Mouse (Mus musculus): ENCODE data around the gene 2310061I04Rik. TPM values are rescaled to one million over a fixed set of nuclear protein-coding genes. Genes with fewer than 3 reads are reported as not detected.
A peak's percentile ranks its signal among the peaks of the same experiment; 100 is the strongest.

Gene 2310061I04Rik
- polyA plus RNA-seq, 2 experiments from 2014 or later: 12.4 to 17.5 TPM

DNA sequence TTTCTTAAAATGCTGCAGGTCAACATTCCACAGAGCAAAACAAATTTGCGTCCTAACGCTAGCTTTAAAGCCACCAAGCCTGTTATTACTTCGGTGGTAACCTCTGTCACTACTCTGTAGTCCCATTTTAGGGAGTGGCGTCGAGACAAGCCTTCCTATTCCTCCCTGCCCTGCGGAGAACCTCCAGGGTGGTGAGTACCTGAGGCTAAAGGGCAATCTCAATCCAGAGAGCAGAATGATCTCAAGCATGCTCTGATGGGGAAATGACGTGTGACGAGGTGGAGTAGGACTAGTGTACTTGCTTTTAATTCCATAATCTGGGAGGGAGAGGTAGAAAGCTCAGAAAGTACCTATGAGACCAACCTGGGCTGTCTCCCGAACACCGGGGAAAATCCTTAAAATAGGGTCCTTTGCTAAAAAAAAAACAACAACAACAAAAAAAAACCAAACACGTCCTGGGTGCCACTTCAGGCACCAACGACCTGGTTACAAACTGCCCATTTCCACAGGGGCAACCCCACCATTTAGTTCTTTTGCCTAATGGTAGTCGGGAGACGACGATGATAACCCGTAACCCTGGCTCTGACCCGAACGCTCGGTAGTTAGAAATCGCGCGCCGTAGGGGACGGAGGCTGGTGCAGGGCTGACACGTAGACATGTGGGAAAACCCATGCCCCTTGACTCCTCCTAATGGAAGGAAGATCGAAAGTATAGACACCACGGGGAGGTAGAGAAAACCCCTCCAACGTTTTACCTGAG, 18.5 kb upstream of the 2310061I04Rik start:
- no peak for ATAC-seq

DNA sequence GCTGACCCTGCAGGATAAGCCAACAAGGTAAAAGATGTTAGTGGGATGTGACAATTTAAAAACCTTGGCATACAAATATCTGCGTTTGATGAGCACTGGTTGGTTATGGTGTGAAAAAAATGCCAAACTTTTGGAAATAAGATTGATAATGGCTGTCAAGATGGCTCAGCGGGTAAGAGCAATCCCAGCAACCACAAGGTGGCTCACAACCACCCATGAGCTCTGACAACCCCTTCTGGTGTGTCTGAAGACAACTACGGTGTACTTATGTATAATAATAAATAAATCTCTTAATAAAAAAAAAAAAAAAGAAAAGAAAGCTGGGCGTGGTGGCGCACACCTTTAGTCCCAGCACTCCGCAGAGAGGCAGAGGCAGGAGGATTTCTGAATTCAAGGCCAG, 17.7 kb upstream of the 2310061I04Rik start:
- ATAC-seq: no peak

DNA sequence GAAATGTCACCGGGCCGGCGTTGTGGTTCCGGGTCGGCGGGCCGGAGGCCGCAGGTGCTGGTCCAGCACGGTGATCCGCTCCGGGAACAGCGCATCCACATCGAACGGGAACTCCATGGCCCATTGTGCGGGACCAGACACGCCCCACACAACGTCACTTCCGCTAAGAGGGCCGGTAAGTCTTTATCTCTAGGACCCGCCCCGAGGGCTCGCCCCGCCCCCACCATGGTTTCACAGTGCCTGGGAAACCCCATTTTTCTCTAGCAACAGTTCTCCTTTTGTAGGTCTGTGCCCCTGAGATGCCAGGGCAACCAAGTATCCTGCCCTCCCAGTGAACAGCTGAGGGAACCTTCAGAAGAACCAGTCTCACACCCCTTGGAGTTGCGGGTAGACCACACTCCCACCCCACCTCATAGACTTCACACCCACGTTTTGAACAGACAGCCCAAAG, 12.7 kb upstream of the 2310061I04Rik start, which contains the start of gene Atat1:
Atat1 (minus strand) TSS at position 157 of the 451 bp plus-strand sequence.
- ATAC-seq: peak; percentile 91

DNA sequence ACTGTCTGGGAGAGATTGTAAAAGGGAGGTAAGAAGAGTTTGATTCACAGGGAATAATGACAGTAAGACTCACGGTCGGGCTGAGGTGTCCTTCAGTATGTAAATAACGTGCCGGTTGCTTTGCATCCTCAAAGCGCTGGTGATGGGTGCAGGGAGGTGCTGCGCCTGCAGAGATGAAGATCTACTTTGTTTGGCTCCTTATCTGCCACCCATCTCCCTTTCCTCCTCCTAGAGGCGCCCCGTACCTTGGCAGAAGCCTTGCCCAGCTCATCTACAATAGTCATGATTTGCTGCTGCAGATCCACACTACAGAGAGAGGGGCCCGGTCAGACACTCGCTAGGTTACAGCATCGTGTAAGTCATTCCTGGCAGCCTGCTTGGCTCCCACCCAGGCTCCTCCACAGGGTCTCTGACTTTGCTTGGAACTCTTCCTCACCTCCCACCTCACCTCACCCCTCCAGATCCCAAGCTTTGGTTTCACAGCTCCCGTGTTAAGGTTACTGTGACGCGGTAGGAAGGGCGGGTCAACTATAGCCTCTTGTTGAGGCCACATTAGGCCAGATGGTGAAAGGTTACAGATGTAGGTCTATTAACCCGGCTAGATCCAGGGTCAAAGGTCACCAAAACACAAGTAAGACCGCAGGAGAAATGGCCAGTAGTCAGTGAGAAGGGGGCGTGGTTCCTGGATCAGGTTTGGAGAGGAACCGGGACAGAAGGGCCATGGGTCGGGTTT, 12.1 kb upstream of the 2310061I04Rik start:
- ATAC-seq: peak; percentile 16

DNA sequence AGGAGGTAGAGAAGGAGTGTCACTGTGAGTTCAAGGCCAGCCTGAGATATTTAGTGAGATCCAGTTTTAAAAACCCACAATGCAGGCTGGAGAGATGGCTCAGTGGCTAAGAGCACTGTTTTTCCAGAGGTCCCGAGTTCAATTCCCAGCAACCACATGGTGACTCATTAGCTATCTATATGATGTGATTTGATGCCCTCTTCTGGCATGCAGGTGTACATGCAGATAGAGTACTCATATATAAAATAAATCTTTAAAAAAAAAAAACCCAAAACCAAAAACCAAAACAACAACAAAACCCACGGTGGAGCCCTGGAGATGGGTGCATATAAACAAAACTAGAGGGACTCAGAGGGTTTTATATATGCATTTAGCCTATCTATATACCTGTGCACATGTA, 10.4 kb upstream of the 2310061I04Rik start:
- ATAC-seq: no peak

DNA sequence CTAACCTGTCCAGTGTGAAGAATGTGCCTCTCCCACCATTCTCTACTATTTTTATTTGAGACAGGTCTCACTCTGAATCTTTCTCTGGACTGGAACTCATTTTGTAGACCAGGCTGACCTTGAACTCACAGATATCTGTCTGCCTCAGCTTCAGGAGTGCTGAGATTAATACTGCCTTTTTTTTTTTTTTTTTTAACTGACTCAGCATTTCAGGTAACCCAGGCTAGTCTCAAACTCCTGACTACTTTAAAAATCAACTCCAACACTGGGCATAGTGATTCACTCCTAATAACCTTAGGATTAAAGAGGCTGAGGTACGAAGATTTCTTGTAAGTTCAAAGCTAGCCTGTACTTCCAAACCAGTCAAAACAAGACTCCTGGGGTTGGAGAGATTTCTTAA, 8.4 kb upstream of the 2310061I04Rik start:
- ATAC-seq: no peak

DNA sequence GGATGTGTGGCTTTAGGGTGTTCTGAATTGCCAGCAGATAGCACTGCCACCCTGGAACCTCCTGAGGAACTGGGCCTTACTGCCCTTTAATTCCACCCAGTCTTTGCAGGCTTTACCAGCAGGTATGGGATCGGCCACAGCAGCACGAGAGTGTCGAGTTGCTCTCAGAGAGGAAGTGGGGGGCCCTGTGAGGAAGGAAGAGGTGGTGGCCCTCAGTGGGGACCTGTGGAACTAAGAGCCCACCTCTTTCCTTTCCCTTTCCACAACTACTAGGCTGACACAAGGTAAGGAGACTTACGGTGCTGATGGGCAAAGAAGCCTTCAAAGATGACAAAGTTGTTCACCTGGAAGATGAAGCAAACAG, 6.7 kb upstream of the 2310061I04Rik start:
- ATAC-seq: no peak

DNA sequence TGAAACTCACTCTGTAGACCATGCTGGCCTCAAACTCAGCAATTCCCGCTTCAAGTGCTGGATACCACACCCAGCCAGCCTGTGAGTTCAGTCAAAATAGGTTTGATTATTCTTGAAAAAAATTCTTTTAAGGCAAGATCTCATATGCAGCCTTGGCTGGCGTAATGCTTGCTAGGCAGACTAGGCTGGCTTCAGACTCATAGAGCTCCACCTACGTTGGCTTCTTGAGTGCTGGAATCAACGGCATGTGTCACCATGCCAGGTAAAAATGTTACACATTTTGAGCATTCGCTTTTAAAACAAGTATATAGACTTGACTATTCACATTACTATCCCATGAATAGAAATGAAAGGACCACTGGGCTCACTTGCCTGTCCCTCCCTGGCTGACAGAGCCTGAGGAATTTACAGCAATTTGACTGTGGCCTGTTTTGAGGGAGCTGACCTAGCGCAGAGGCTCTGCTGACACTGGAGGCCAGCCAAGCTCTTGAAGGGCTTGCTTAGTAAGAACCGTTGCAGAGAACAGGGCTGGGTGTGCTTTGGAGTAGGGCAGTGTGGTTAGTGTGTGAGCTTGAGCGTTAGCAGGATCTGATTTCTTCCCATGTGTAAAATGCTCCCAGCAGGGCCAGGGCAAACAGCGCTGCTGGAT, 6.2 kb upstream of the 2310061I04Rik start:
- ATAC-seq: no peak

DNA sequence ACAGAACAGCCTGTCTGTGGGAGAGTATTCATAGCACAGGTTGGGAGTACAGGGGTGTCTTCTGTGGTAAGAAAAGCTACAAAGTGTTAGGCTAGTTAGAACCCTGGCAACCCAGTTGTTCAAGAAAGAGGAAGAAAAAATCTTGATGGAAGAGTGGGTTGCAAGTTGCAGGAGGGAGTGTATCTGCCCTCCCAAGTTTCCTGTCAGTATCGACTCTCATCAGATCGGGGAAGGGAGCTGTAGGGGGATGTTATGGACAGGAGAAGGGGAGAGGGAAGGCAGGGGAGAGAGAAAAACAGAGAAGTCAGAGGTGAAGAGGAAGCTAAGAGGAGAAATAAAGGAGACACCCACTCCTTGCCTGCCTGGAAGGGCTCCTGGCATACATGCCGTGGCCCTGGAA, 3.4 kb upstream of the 2310061I04Rik start:
- ATAC-seq: no peak

DNA sequence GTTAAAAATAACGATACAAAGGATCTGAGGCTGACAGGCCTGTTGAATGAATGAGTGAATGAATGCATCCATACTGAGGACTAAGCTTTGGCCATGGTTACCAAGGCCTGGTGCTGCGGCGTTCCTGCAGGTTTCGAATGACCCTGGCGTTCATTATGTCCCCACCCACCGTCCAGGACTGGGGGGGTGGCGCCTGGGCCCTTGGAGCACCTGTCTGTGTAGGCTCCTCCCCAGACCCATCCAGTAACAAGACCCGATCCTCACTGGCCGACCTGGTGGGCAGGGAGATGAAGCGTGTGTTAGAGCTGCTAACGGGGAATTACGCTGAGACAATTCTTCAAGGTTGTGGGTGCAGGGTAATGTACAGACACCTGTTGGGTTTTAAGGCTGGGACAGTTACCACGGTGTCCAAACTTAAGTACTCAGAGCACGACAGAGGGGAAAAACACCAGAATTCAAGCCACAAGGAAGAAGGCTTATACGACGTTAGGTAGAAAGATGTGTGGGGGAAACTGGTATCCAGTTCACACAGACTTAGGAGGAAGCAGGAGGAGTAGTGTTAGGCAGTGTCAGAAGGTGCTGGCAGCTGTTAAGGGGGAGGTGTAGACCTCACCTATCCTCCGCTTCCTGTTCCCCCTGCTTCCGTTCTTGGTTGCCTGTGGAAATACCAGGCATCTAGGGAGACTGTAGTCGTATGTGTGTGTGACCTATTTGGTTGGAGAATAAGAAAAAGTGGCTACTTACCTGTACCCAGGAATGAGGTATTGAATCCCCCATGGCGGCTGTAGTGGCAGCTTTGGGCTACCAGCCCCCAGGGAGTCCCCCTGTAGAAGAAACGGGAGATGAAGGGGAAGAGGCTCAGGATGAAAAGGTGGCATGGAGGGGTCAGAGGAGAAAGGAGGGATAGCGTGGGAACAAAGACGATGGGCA, 678 bp upstream of the 2310061I04Rik start:
- ATAC-seq: no peak

DNA sequence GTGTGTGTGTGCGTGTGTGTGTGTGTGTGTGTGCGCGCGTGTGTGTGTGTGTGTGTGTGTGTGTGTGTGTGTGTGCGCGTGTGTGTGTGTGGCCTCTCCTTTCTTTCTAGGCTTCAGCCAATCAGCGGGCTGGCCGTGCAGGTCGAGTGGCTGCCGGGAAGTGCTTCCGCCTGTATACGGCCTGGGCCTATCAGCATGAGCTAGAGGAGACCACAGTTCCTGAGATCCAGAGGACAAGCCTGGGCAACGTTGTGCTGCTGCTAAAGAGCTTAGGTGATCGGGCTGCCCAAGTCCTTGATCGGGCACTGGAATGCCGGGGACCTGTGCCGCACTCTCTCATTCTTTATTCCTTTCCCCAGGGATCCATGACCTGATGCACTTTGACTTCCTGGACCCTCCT, 9.5 kb downstream of the 2310061I04Rik start:
- ATAC-seq: no peak

DNA sequence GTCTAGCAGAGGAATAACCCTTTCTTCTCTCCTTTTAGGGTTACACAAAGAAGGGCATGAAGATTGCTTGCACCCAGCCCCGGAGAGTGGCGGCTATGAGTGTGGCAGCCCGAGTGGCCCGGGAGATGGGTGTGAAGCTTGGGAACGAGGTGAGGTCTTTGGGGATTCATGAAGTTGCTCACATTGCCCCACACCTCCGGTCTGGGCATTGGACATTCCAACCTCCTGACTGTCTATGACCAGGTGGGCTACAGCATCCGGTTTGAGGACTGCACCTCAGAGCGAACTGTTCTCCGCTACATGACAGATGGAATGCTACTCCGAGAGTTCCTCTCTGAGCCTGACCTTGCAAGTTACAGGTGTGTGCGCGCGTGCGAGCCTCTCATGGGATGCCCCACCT, 13.5 kb downstream of the 2310061I04Rik start:
- ATAC-seq: no peak

DNA sequence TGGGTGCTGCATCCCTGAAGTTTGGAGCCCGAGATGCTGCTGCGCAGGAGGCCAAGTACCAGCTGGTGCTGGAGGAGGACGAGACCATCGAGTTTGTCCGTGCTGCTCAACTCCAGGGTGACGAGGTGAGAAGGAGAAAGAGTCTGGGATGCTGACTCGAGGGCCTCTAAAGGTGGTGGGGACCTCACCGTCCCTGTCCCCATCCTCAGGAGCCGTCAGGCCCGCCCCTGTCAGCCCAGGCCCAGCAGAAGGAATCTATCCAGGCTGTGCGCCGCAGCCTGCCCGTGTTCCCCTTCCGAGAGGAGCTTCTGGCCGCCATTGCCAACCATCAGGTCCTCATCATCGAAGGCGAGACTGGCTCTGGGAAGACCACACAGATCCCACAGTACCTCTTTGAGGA, 14.3 kb downstream of the 2310061I04Rik start:
- ATAC-seq: no peak

DNA sequence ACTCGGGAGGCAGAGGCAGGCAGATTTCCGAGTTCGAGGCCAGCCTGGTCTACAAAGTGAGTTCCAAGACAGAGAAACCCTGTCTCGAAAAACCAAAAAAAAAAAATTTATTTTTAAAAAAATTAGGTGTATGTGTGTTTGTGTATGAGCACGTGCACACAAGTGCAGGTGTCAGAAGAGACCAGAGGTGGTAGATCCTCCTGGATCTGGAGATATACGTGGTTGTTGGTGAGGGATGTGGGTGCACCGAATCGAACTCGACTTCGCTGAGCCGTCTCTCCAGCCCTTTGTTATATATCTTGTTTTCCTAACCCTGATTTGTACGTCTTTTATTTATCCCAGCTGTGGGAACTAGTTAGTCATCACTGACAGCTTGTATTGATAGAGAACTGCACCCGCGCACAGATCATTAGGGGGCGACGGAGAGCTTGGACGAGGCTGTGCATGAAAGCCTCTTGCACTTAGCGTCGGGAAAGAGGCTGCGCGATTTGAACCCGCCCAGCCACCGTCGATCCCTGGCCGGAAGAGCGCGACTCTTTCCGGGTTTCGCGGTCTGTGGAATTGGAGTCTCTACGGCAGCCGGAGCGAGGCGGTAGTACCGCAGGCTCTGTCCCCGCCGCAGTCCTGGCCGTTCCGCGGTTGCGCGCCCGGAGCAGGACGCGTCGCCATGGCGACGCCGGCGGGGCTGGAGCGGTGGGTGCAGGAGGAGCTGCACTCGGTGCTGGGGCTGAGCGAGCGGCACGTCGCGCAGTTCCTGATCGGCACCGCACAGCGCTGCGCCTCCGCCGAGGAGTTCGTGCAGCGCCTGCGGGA, 17.8 kb downstream of the 2310061I04Rik start, which contains the start of gene Dhx16:
Dhx16 (plus strand) TSS at position 575 of the 813 bp plus-strand sequence.
- peak; percentile 88 for ATAC-seq

DNA sequence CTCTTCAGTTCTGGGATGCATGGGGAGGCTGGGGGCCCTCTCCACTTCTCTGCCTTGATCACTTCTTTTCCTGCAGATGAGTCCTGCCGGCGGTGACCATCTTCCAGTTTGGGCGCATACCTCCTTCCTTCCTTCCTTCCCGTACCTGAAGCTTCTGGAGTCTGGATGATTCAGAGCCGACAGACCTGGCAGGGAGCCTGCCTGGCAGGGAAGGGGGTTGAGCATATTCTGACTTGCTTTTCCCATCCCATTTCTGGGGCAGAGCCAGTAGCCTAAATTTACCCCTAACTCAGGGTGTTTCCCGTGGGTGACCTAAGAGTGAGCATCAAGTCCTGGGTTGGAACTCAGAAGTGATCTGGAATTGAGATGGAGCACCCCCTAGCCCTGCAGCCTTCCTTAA, 22.5 kb downstream of the 2310061I04Rik start:
- ATAC-seq: no peak

DNA sequence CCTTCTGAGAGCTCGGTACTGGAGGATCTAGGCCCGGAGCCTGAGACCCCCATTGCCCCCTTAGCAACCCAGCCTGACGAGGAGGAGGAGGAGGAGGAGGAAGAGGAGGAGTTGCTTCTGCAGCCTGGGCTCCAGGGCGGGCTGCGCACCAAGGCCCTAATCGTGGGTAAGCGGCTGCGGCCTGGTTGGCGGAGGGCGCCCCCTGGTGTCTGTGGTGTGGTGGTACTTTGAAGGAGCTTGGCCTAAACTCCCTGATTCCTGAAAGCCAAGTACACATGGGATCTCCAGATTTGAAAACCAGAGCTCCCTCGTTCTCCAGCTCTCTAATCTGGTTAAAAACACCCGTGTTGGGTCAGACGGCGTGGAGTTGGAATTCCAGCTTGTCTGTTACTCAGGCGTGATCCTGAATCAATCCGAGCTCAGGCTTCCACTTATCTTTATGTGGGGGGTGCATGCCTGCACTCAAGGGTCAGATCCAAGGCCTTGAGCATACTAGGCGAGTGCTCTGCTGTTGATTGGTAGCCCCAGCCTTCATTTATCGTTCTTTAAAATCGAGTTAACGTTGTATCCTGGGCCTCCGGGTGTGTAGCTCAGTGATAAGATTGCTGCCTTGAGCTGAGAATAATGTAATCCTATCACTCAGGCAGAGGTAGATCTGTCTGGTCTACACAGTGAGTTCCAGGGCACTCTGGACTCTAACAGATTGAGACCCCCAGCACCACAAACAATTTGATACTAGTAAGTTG, 23.3 kb downstream of the 2310061I04Rik start:
- ATAC-seq: no peak

DNA sequence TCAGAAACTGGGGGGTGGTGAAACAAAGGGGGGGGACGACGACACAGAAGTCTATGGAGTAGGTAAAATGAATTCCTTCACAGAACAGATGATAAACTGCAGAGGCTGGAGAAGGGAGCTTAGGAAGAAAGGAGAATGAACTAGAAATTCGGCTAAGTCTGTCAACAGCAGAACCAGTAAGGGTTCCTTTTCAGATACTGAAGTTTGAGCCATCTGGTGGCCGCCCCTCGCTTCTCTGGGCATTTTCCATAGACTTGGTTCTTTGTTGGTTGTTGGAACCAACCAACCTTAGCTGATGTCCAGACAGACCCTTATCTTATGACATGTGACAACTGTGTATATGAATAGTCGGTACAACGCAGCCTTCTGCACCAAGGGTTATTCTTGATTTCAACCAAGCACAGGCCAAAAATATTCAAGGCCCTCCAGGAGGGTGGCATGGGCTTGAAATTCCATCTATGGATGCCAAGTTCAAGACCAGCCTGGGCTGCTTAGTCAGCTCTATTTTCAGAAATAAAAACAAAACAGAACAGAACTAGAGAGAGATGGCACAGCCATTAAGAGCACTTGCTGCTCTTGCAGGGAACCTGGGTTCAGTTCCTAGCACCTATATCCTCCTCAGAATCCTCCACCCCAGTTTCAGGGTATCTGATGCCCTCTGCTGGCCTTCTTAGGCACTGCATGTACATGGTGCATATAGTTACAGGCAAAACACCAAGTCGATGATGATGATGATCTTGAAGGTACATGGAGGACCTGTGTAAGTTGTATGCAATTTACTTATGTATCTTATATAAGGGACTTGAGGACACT, 26.1 kb downstream of the 2310061I04Rik start:
- ATAC-seq: no peak

DNA sequence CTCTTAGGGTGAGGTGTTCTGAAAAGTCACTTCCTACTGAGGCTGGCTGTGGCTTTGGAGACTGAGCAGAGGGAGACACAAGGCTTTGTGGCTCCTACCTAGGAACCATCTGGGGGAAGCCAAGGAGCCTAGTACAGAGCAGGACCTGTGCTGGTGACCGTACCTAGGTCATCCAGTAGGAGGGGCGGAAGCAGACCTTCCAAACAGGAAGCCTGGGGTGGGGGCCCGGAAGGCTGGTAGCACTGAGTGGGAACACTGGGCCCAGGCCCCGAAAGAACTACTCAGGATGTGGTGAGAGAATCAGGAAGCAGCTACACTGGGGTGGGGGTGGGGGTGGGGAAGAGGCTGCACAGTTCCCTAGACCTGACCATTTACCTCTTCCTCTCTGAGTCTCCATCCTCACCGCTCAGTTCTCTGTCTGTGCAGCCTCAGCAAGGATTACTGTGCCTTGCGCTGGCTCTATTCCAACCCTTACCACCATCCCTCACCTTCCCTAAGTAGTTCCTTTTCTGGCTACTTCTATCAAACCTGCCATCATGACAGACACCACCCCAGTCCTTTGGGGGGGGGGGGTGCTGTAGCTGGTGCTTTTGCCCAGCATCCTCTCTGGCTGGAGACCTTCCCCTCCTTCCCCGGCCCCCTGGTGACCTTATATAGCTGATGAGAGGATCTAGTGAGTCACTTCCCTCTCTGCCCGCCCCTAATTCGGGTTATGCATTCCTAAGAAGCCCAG, 26.9 kb downstream of the 2310061I04Rik start:
- peak; percentile 73 for ATAC-seq

All from activated CD4-positive, CD25-positive, alpha-beta regulatory T cell, adult 4 months (primary cell).